Mouse (Mus musculus) stomach, postnatal 0 days (tissue): ENCODE results near the gene Thsd4. TPM values are rescaled to one million over a fixed set of nuclear protein-coding genes. Genes with fewer than 3 reads are reported as not detected.

Experiments
- ATAC-seq: fragments of 200-750 bp; cut with Nextera tagmentation; 2 replicates; pipeline ENCODE4 v1.8.0; 2017; ENCODE audit not compliant: low FRiP score, low TSS enrichment
- DNase-seq: peaks from one replicate; pipeline ENCODE4 v3.0.0-alpha.2; 2016; ENCODE audit warnings: low spot score
- H3K27ac ChIP-seq: fragments of 300-500 bp; sonication (generic); replicated peaks from 2 replicates; pipeline ENCODE4 v1.5.1; 2014; ENCODE audit warnings: mild to moderate bottlenecking, control low read depth
- H3K27me3 ChIP-seq: fragments of 300-500 bp; sonication (generic); 2 replicates; pipeline ENCODE4 v1.6.1; 2014; ENCODE audit warnings: low read length; ENCODE audit not compliant: control insufficient read depth, insufficient read depth
- H3K36me3 ChIP-seq: fragments of 300-500 bp; sonication (generic); 2 replicates; pipeline ENCODE4 v1.6.1; 2014; ENCODE audit warnings: low read length, mixed read lengths; ENCODE audit not compliant: control insufficient read depth, insufficient read depth
- H3K4me1 ChIP-seq: fragments of 300-500 bp; sonication (generic); replicated peaks from 2 replicates; pipeline ENCODE4 v1.6.1; 2014; ENCODE audit warnings: antibody characterized with exemption; ENCODE audit not compliant: control insufficient read depth, insufficient read depth
- H3K4me2 ChIP-seq: fragments of 300-500 bp; sonication (generic); replicated peaks from 2 replicates; pipeline ENCODE4 v1.6.1; 2014; ENCODE audit warnings: low read depth, mild to moderate bottlenecking, control low read depth, moderate library complexity
- H3K4me3 ChIP-seq: fragments of 300-500 bp; sonication (generic); 2 replicates; pipeline ENCODE4 v1.5.1; 2014; ENCODE audit warnings: low read depth, low read length, control low read depth
- H3K9ac ChIP-seq: fragments of 300-500 bp; sonication (generic); 2 replicates; pipeline ENCODE4 v1.6.1; 2014; ENCODE audit warnings: mild to moderate bottlenecking, low read length, control low read depth, mixed read lengths
- H3K9me3 ChIP-seq: fragments of 300-500 bp; sonication (generic); 2 replicates; pipeline ENCODE4 v1.6.1; 2016; ENCODE audit warnings: low read length; ENCODE audit not compliant: control insufficient read depth
- CTCF ChIP-seq: IDR thresholded peaks from 2 replicates; pipeline ENCODE4 v1.5.1; 2016; ENCODE audit warnings: antibody characterized with exemption, low read depth, mild to moderate bottlenecking, moderate library complexity
- EP300 ChIP-seq: optimal IDR thresholded peaks from 2 replicates; pipeline ENCODE3; 2016; ENCODE audit warnings: antibody characterized with exemption
- WGBS: fragments of 180-500 bp; shearing (Covaris S2); extraction: QIAGEN DNeasy Blood & Tissue Kit; methylation state at CpG from one replicate; pipeline ENCODE4 v1.1.7; 2014; 5-methylcytosine and 5-hydroxymethylcytosine counted together
- polyA plus RNA-seq: library from polyadenylated mRNA; unstranded; fragments of >200 nt; fragmentation: Nextera tagmentation; extraction: Ambion mirVana; gene quantifications from 2 replicates; pipeline ENCODE4 v1.2.1, GENCODE M21; 2015

The Thsd4 gene
- polyA plus RNA-seq, 1 experiment from 2014 or later, result 10.7 TPM

GRCm38 (mm10) chr9:60259626-60260025 is 262.2 kb downstream of the Thsd4 start:
- no peaks in the 10 kb centered on the region for H3K4me1 ChIP-seq
- H3K36me3 ChIP-seq, result no peaks in the 10 kb centered on the region
- no peak overlapping the region for H3K9ac ChIP-seq
- no peak overlapping the region for H3K4me3 ChIP-seq
- WGBS, result 70% methylated on average over 13 of the region's 13 CpGs
- no peaks in the 10 kb centered on the region for H3K27me3 ChIP-seq
- DNase-seq, result no peak
- H3K27ac ChIP-seq, result no peak overlapping the region
- H3K9me3 ChIP-seq, result no peaks in the 10 kb centered on the region
- TF ChIP-seq EP300 (no peak), CTCF (no peak)
- ATAC-seq, result no peak
- no peak overlapping the region for H3K4me2 ChIP-seq

GRCm38 (mm10) chr9:60251765-60252164 is 270.1 kb downstream of the Thsd4 start:
- no peak overlapping the region for H3K27ac ChIP-seq
- no peak for ATAC-seq
- no peak overlapping the region for H3K4me3 ChIP-seq
- H3K9ac ChIP-seq, result no peak overlapping the region
- H3K4me2 ChIP-seq, result no peak overlapping the region
- WGBS, result 70% methylated on average over 3 of the region's 3 CpGs
- no peaks in the 10 kb centered on the region for H3K27me3 ChIP-seq
- no peaks in the 10 kb centered on the region for H3K4me1 ChIP-seq
- no peaks in the 10 kb centered on the region for H3K9me3 ChIP-seq
- TF ChIP-seq EP300, result no peak
- TF ChIP-seq CTCF, result peak; percentile 77
- no peaks in the 10 kb centered on the region for H3K36me3 ChIP-seq
- DNase-seq, result peak; percentile 38

- no peak overlapping the region for H3K4me3 ChIP-seq
- TF ChIP-seq CTCF, result no peak
- TF ChIP-seq EP300, result no peak
- no peaks in the 10 kb centered on the region for H3K9me3 ChIP-seq
- ATAC-seq (no peak), DNase-seq (no peak)
- H3K4me1 ChIP-seq, result no peaks in the 10 kb centered on the region
- no peak overlapping the region for H3K4me2 ChIP-seq
- no peaks in the 10 kb centered on the region for H3K27me3 ChIP-seq
- no peaks in the 10 kb centered on the region for H3K36me3 ChIP-seq
- no peak overlapping the region for H3K9ac ChIP-seq
- no peak overlapping the region for H3K27ac ChIP-seq
Measured at GRCm38 (mm10) chr9:60250403-60250802, 271.4 kb downstream of the Thsd4 start.

- no peak for TF ChIP-seq EP300
- TF ChIP-seq CTCF, result no peak
- Histone ChIP-seq H3K4me2 (no peak overlapping the region), H3K4me3 (no peak overlapping the region), H3K4me1 (no peaks in the 10 kb centered on the region), H3K27ac (no peak overlapping the region), H3K27me3 (no peaks in the 10 kb centered on the region), H3K9ac (no peak overlapping the region), H3K9me3 (no peaks in the 10 kb centered on the region), H3K36me3 (no peaks in the 10 kb centered on the region)
- no peak for ATAC-seq
- DNase-seq, result no peak
- WGBS, result 91% methylated on average over 3 of the region's 3 CpGs
Measured at GRCm38 (mm10) chr9:60247998-60248397, 273.8 kb downstream of the Thsd4 start.

GRCm38 (mm10) chr9:60244943-60245342 is 276.9 kb downstream of the Thsd4 start:
- Histone ChIP-seq H3K27me3 (no peaks in the 10 kb centered on the region), H3K4me1 (no peaks in the 10 kb centered on the region), H3K36me3 (no peaks in the 10 kb centered on the region), H3K4me3 (no peak overlapping the region), H3K4me2 (no peak overlapping the region), H3K9ac (no peak overlapping the region), H3K27ac (no peak overlapping the region), H3K9me3 (no peaks in the 10 kb centered on the region)
- TF ChIP-seq EP300 (no peak), CTCF (peak; percentile 98)
- DNase-seq (peak; percentile 62), ATAC-seq (peak; percentile 20; the same call in 1 of the 2 replicates)
- 2% methylated on average over 5 of the region's 5 CpGs for WGBS

GRCm38 (mm10) chr9:60243503-60243902 is 278.3 kb downstream of the Thsd4 start:
- TF ChIP-seq EP300, result no peak
- peak; percentile 83 for TF ChIP-seq CTCF
- ATAC-seq, result no peak
- Histone ChIP-seq H3K4me2 (no peak overlapping the region), H3K9ac (no peak overlapping the region), H3K27me3 (no peaks in the 10 kb centered on the region), H3K27ac (no peak overlapping the region), H3K36me3 (no peaks in the 10 kb centered on the region), H3K4me1 (no peaks in the 10 kb centered on the region), H3K4me3 (no peak overlapping the region), H3K9me3 (no peaks in the 10 kb centered on the region)
- WGBS, result 70% methylated on average over 6 of the region's 6 CpGs
- no peak for DNase-seq
